Mouse (Mus musculus) right cerebral cortex, postnatal 36 days (tissue): ENCODE results near the gene Vps11.
"Not testable (repeated sequence)": the region's sequence is repeated elsewhere in the genome, so short reads cannot be mapped to it uniquely, and the experiment has no call there.

Experiments
- DNase-seq, 2 experiments: peaks; one replicate each; pipeline ENCODE4 v3.0.0; 2022; ENCODE audit warnings: low spot score in 2 of 2, mixed read lengths in 1 of 2

The Vps11 gene

DNA sequence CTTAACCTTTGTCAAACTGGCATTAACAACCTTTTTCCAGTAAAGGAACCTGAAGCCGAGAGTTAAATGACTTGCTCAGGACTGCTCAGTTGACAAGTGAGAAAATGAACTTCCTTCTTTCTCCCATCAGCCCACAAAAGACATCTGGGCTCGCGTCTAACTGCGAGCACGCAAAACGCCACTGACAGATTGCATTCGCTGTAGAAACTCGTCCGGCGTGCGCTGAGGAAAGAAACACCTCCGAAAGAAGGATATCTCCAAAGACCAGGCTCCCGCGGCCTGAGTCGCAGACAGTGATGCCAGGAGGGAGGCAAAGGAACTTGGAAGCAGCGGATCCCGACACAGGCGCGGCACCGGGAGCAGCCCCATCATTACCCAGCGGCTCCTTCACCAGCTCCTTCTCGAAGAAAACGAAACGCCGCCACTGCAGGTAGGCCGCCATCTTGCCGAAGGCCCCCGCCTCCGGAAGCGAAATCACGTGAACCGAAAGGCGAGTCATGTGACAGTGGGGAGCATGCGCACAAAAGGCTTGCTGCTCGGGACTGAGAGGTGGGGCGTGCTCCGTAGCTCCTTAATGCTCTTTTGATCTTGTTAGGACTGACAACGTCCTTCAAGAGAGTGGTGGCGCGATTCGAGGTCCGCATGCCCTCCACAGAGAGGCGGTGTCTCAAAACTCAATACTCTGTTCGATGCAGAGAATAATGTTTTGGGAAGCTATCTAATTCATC, at the start of gene Vps11:
Gene Vps11 (minus strand): TSS at position 481 of the 728 bp plus-strand sequence.
- peak; percentile 89 to 90 for DNase-seq

GRCm38 (mm10) chr9:44410647-44411336, 49.3 kb upstream of the Vps11 start:
- no peak for DNase-seq

DNA sequence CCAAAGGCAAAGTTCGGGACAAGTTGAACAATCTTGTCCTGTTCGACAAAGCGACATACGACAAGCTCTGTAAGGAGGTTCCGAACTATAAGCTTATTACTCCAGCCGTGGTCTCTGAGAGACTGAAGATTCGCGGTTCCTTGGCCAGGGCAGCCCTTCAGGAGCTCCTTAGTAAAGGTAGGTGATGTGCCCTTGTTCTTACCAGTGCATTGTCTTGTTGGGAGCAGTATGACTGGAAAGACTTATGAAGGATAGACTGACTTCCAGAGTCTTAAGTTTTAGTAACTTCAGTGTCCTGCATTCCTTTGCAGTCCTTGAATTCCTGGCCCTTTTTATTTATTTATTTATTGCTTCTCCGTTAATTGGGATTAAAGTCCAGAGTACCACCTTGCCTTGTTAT, 47.2 kb upstream of the Vps11 start:
- not testable (repeated sequence) for DNase-seq

DNA sequence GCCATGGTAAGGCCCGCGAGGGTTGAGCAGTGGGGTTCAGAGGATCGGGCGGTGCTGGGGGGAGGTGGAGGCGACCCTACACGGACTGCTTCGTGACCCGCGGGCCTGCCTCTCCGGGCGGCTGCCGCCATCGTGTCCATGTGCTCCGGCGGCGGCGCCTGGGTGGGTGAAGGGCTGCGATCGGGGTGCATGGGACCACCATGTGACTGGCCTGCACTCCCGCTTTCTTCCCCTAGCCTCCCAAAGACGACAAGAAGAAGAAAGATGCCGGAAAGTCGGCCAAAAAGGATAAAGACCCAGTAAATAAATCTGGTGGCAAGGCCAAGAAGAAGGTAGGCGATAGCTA, 46.3 kb upstream of the Vps11 start:
- no peak for DNase-seq

GRCm38 (mm10) chr9:44406906-44407751, 45.7 kb upstream of the Vps11 start, which contains the start of the genes Rps25 and Trappc4:
Gene Rps25, plus strand, starts transcription at chr9:44407139.
Gene Trappc4, minus strand, starts transcription at chr9:44407600.
- peak; percentile 85 to 88 for DNase-seq

- DNase-seq: no peak
Measured at GRCm38 (mm10) chr9:44405011-44405410, 43.5 kb upstream of the Vps11 start.

DNA sequence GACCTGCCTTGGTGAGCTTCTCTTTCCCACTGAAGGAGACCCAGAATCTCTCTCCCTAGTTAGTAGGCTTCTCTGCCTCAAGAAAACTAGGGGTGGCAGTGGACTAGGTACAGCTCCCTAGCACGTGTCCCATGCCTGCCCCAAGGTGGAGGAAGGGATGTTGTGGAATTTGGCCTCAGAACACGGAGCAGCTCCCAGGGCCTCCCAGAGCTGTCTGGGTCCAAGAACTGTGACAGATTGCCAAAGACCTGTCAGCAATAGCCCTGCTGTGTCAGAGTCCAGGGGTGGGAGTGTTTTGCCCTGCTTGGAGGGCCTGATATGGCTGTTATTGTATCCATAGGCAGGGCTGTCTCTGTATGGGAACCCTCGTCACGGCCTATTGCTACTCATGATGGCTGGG, 39.6 kb upstream of the Vps11 start:
- DNase-seq: no peak

DNA sequence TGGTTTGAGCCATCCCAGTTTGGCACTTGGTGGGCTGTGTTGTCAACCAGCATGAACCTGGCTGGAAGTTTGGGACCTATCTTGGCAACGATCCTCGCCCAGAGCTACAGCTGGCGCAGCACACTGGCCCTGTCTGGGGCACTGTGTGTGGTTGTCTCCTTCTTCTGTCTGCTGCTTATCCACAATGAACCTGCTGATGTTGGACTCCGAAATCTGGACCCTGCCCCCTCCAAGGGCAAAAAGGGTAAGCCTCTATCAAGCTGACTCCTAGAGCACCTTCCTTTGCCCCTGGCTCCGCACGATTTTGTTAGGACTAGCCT, 38.3 kb upstream of the Vps11 start:
- DNase-seq: no peak

- DNase-seq: no peak
Measured at GRCm38 (mm10) chr9:44399114-44399794, 37.8 kb upstream of the Vps11 start.

- DNase-seq: no peak
Measured at GRCm38 (mm10) chr9:44398551-44398950, 37.1 kb upstream of the Vps11 start.

- no peak for DNase-seq
Measured at GRCm38 (mm10) chr9:44398087-44398486, 36.6 kb upstream of the Vps11 start.

DNA sequence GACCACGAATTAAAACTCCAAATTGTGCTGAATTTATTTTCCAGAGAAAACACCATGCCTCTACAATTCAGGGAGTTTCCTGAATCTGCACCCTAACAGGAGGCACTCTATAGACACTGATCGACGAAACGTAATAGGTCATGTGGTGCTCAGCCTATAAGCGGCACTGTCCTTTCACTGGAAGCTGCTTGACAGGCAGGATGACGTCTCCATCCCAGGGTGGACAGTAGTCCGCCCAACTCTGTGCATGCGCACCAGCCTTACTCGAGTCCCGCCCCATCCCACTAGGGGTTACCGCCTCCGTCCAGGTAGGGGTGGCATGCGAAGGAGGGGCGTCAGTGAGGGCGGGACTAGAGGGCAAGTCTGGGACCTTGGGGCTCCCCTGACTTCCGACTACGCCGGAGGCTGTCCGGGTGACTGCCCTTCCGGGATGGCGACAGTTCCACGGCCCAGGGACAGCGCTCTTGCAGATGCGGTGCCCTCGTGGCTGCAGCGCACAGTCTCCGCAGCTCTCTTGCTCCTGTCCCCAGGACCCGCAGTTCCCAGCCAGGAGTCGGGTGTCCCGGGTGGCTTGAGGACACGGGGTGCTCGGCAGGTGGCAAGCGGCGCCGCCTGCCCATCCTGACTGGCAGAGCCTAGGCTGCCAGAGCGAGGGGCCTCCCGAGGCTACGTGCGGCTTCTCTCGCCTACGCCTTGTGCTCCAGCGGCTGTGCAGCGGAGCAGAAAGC, 35.4 kb upstream of the Vps11 start, which contains the start of gene Slc37a4:
Gene Slc37a4 (plus strand): TSS at position 169 of the 728 bp plus-strand sequence.
- DNase-seq: peak; percentile 91 to 95

- DNase-seq: no peak
Measured at GRCm38 (mm10) chr9:44391466-44391865, 30.0 kb upstream of the Vps11 start.

- no peak for DNase-seq
Measured at GRCm38 (mm10) chr9:44389273-44389672, 27.8 kb upstream of the Vps11 start.

GRCm38 (mm10) chr9:44387221-44387620, 25.8 kb upstream of the Vps11 start:
- no peak for DNase-seq

DNA sequence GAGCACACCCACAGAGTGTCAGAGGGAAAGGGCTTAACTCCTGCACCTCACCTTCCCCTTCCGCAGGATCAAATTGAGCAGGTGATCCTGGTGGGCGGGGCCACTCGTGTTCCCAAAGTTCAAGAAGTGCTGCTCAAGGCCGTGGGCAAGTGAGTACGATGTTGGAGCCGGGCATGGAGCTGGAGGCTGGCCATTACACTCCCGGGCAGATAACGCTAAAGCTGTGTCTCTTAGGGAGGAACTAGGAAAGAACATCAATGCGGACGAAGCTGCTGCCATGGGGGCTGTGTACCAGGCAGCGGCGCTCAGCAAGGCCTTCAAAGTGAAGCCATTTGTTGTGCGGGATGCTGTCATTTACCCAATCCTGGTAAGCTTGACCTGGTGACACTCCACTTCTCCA, 23.1 kb upstream of the Vps11 start:
- no peak for DNase-seq

GRCm38 (mm10) chr9:44379862-44380261, 18.4 kb upstream of the Vps11 start:
- DNase-seq: no peak

GRCm38 (mm10) chr9:44379054-44379834, 17.8 kb upstream of the Vps11 start, which contains the start of gene Hyou1:
Gene Hyou1, plus strand, starts transcription at chr9:44379490.
- DNase-seq: peak; percentile 98 to 99

DNA sequence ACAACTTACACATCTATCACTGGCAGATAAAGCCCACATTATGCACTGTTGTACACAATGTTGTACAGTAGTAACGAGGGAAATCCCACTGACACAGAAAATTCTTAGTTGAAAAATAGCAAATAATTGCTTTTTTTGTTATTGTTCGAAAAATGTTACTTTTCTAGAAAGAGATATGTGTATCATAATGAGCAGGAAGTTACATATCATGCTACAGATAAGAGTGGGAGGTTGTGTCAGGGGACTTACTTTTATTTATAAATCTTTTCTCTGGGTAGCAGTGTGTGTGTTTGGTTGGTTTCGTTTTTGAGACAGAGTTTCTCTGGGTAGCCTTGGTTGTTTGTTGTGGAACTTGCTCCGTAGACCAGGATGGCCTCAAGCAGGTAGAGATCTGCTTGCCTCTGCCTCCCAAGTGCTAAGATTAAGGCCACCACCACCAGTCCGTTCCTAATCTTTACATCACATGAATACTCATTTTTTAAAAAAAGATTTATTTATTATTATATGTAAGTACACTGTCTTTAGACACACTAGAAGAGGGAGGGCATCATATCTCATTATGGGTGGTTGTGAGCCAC, 16.8 kb upstream of the Vps11 start:
- no peak for DNase-seq

GRCm38 (mm10) chr9:44377335-44377734, 15.9 kb upstream of the Vps11 start:
- DNase-seq: not testable (repeated sequence)
